Mouse (Mus musculus): ENCODE measurements around the gene Gpr132. TPM values are rescaled to one million over a fixed set of nuclear protein-coding genes. Genes with fewer than 3 reads are reported as not detected.
A peak's percentile ranks its signal among the peaks of the same experiment; 100 is the strongest.
"Not testable (repeated sequence)": the region's sequence is repeated elsewhere in the genome, so short reads cannot be mapped to it uniquely, and the experiment has no call there.

The Gpr132 gene
- total and polyA plus RNA-seq, 3 experiments = 5.4 to 6.5 TPM; not detected in 1

DNA sequence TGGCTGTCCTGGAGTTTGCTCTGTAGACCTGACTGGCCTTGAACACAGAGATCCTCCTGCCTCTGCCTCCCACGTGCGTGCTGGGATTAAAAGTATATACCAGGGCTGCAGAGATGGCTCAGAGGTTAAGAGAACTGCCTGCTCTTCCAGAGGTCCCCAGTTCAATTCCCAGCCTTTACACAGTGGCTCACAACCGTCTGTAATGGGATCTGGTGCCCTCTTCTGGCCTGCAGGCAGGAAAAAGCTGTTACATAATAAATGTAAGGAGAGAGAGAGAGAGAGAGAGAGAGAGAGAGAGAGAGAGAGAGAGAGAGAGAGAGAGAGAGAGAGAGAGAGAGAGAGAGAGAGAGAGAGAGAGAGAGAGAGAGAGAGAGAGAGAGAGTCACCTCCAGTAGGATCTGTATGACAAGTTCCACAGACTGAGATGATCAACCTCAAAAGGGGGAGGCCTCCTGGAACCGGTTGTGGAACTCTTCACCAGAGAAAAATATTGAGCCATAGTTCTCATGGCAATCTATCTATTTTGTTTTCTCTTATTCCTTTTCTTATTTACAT is 26.6 kb downstream of the Gpr132 start:
- not testable (repeated sequence) for H3K27me3 ChIP-seq (ENCODE audit: control insufficient read depth in 1 of 2, insufficient read depth in 2 of 2, low read length in 2 of 2); H3K9me3 ChIP-seq (replicated peaks; ENCODE audit: insufficient read depth, low read length); H3K79me2 ChIP-seq (ENCODE audit: control insufficient read depth, insufficient read depth, low read length, poor library complexity); H3K4me3 ChIP-seq (ENCODE audit: control insufficient read depth in 1 of 2, insufficient read depth in 1 of 2, low read depth in 2 of 2, low read length in 2 of 2); H3K9ac ChIP-seq (ENCODE audit: control insufficient read depth, low read depth, low read length, poor library complexity, severe bottlenecking); H3K36me3 ChIP-seq (ENCODE audit: control insufficient read depth in 1 of 2, insufficient read depth in 2 of 2, low read length in 2 of 2); DNase-seq (ENCODE audit: low read depth, low spot score); H3K27ac ChIP-seq (ENCODE audit: control insufficient read depth, low read depth, low read length); H3K4me1 ChIP-seq (ENCODE audit: control insufficient read depth in 1 of 2, insufficient read depth in 2 of 2, low read length in 2 of 2)
- TF ChIP-seq JUND (IDR thresholded peaks at IDR 0.05; ENCODE audit: low read depth, low read length) (peak; percentile 96), ZC3H11A (IDR thresholded peaks at IDR 0.05; ENCODE audit: low read depth, low read length) (peak; percentile 46), CTCF (IDR thresholded peaks at IDR 0.05 in 2 of 3, conservative IDR thresholded peaks at IDR 0.05 in 1 of 3; ENCODE audit: control insufficient read depth in 1 of 3, insufficient read depth in 1 of 3, low read depth in 2 of 3, low read length in 3 of 3, poor library complexity in 1 of 3, severe bottlenecking in 1 of 3) (peak in 2 of 3 experiments; percentile 55 to 66; a peak in 4 of 6 replicates), SMC3 (IDR thresholded peaks at IDR 0.05; ENCODE audit: low read depth, low read length) (peak; percentile 68), RAD21 (IDR thresholded peaks at IDR 0.05; ENCODE audit: low read depth, low read length) (peak; percentile 54)

GRCm38 (mm10) chr12:112840209-112841086 is 27.6 kb downstream of the Gpr132 start:
- Histone ChIP-seq H3K9ac (ENCODE audit: control insufficient read depth, low read depth, low read length, poor library complexity, severe bottlenecking) (no peak overlapping the region), H3K79me2 (ENCODE audit: control insufficient read depth, insufficient read depth, low read length, poor library complexity) (no peaks in the 10 kb centered on the region)
- no peak for DNase-seq (ENCODE audit: low read depth, low spot score)

GRCm38 (mm10) chr12:112835046-112835445 is 33.0 kb downstream of the Gpr132 start:
- no peak for TF ChIP-seq ZMIZ1 (IDR thresholded peaks at IDR 0.05; ENCODE audit: low read depth, low read length)
- no peak for TF ChIP-seq MAX (IDR thresholded peaks at IDR 0.05; ENCODE audit: low read length)
- TF ChIP-seq JUND (IDR thresholded peaks at IDR 0.05; ENCODE audit: low read depth, low read length) = no peak
- TF ChIP-seq MYB (IDR thresholded peaks at IDR 0.05; ENCODE audit: low read depth, low read length) = no peak
- TF ChIP-seq GATA1 (IDR thresholded peaks at IDR 0.05; ENCODE audit: low read depth, low read length) = no peak
- Histone ChIP-seq H3K9ac (ENCODE audit: control insufficient read depth, low read depth, low read length, poor library complexity, severe bottlenecking) (no peak overlapping the region), H3K4me3 (ENCODE audit: control insufficient read depth in 1 of 2, insufficient read depth in 1 of 2, low read depth in 2 of 2, low read length in 2 of 2) (no peak overlapping the region), H3K4me1 (ENCODE audit: control insufficient read depth in 1 of 2, insufficient read depth in 2 of 2, low read length in 2 of 2) (peaks cover 24 to 35% of the 10 kb centered on the region in 2 experiments), H3K9me3 (replicated peaks; ENCODE audit: insufficient read depth, low read length) (0 out of 2 replicates have a peak, but pooled peaks cover 2% of the 10 kb centered on the region), H3K27ac (ENCODE audit: control insufficient read depth, low read depth, low read length) (no peak overlapping the region), H3K79me2 (ENCODE audit: control insufficient read depth, insufficient read depth, low read length, poor library complexity) (peaks cover 14% of the 10 kb centered on the region), H3K27me3 (ENCODE audit: control insufficient read depth in 1 of 2, insufficient read depth in 2 of 2, low read length in 2 of 2) (no peaks in the 10 kb centered on the region), H3K36me3 (ENCODE audit: control insufficient read depth in 1 of 2, insufficient read depth in 2 of 2, low read length in 2 of 2) (peaks cover 0 to 27% of the 10 kb centered on the region in 2 experiments; a peak in 2 of 4 replicates)
- no peak for DNase-seq (ENCODE audit: low read depth, low spot score)

More at GRCm38 (mm10) chr12:112840209-112841086, 27.6 kb downstream of the Gpr132 start:
- no peaks in the 10 kb centered on the region for H3K27me3 ChIP-seq (ENCODE audit: control insufficient read depth in 1 of 2, insufficient read depth in 2 of 2, low read length in 2 of 2)
- TF ChIP-seq MAZ (IDR thresholded peaks at IDR 0.05; ENCODE audit: low read depth, low read length) = no peak
- no peak for TF ChIP-seq POLR2A (IDR thresholded peaks at IDR 0.05; ENCODE audit: control insufficient read depth in 1 of 2, insufficient read depth in 1 of 2, low read depth in 1 of 2, low read length in 2 of 2, poor library complexity in 1 of 2)
- TF ChIP-seq ZKSCAN1 (IDR thresholded peaks at IDR 0.05; ENCODE audit: low read depth, low read length) = no peak
- no peak for TF ChIP-seq MYB (IDR thresholded peaks at IDR 0.05; ENCODE audit: low read depth, low read length)
- TF ChIP-seq MAFK (IDR thresholded peaks at IDR 0.05; ENCODE audit: borderline replicate concordance, low read depth, low read length) = no peak
- no peak for TF ChIP-seq MYC (IDR thresholded peaks at IDR 0.05; ENCODE audit: low read depth, low read length)
- TF ChIP-seq UBTF (IDR thresholded peaks at IDR 0.05; ENCODE audit: borderline replicate concordance, insufficient read depth, low read depth, low read length) = no peak
- no peak for TF ChIP-seq MEF2A (IDR thresholded peaks at IDR 0.05; ENCODE audit: extremely low read depth, insufficient replicate concordance, low read depth, low read length, poor library complexity, severe bottlenecking)
- no peak for TF ChIP-seq MXI1 (IDR thresholded peaks at IDR 0.05; ENCODE audit: low read depth, low read length)
- no peak overlapping the region for H3K4me3 ChIP-seq (ENCODE audit: control insufficient read depth in 1 of 2, insufficient read depth in 1 of 2, low read depth in 2 of 2, low read length in 2 of 2)
- peaks cover 0 to 3% of the 10 kb centered on the region in 2 experiments; a peak in 1 of 4 replicates for H3K4me1 ChIP-seq (ENCODE audit: control insufficient read depth in 1 of 2, insufficient read depth in 2 of 2, low read length in 2 of 2)
- H3K27ac ChIP-seq (ENCODE audit: control insufficient read depth, low read depth, low read length) = no peak overlapping the region
- H3K9me3 ChIP-seq (replicated peaks; ENCODE audit: insufficient read depth, low read length) = 0 out of 2 replicates have a peak, but pooled peaks cover 2% of the 10 kb centered on the region
- no peaks in the 10 kb centered on the region for H3K36me3 ChIP-seq (ENCODE audit: control insufficient read depth in 1 of 2, insufficient read depth in 2 of 2, low read length in 2 of 2)

Measured in MEL (cell line).